Mouse (Mus musculus): Measurements from ENCODE around the gene Ahcyl2. TPM values are rescaled to one million over a fixed set of nuclear protein-coding genes. Genes with fewer than 3 reads are reported as not detected.

Ahcyl2 gene
- polyA plus RNA-seq, 1 experiment from 2014 or later = 24.2 TPM

DNA sequence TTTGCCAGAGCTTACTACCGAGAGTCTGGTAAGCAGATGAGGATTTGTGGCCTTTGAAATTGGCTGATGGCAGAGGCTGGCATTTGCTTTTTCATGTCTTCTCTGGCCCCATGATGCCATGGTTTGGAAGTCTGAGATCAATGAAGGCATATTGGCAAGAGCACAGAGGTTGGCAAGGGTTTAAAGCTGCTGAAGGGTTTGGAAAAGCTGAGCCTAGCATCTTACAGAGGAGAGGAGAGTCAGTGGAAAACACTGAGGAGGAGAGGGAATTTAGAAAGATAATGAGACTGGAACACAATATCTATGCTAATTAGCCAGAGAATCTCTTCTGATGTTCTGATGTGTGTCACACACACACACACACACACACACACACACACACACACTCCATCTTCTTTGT is 176.7 kb downstream of the Ahcyl2 start:
- DNase-seq (ENCODE audit: low spot score) = no peak
- no peaks in the 10 kb centered on the region for H3K27me3 ChIP-seq (ENCODE audit: control insufficient read depth, insufficient read depth, low read length)
- no peak overlapping the region for H3K9ac ChIP-seq
- no peak overlapping the region for H3K4me3 ChIP-seq (replicated peaks; ENCODE audit: low read length)
- H3K27ac ChIP-seq = no peak overlapping the region
- no peak for ATAC-seq (ENCODE audit: low FRiP score)
- no peaks in the 10 kb centered on the region for H3K4me1 ChIP-seq (replicated peaks; ENCODE audit: control insufficient read depth, insufficient read depth, low read length)
- no peak overlapping the region for H3K4me2 ChIP-seq (replicated peaks)
- H3K36me3 ChIP-seq (replicated peaks; ENCODE audit: control insufficient read depth, insufficient read depth) = no peaks in the 10 kb centered on the region
- WGBS = 77% methylated on average over 1 of the region's 1 CpGs
- no peaks in the 10 kb centered on the region for H3K9me3 ChIP-seq (ENCODE audit: control insufficient read depth, low read length)

DNA sequence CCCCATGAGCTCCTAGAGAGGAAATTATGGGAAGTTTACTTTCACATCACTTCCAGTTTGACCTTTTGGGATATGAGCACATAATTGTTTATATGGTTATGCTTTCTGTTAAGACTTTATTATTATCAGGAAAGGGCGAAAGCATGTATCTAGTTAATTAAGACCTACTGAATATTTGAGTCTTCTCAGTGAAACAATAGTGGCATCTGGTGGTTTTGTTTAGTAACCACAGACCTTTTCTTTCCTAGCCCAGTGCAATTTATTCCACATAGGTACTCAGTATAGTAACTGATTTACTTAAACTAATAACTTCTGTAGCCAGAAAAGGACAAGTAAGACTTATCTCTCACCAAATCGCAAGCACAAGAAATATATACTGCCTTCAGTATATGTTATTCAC is 178.8 kb downstream of the Ahcyl2 start:
- DNase-seq (ENCODE audit: low spot score) (peak; percentile 69), ATAC-seq (ENCODE audit: low FRiP score) (no peak)
- Histone ChIP-seq H3K4me2 (replicated peaks) (no peak overlapping the region), H3K36me3 (replicated peaks; ENCODE audit: control insufficient read depth, insufficient read depth) (no peaks in the 10 kb centered on the region), H3K27me3 (ENCODE audit: control insufficient read depth, insufficient read depth, low read length) (no peaks in the 10 kb centered on the region), H3K4me3 (replicated peaks; ENCODE audit: low read length) (no peak overlapping the region), H3K27ac (no peak overlapping the region), H3K9me3 (ENCODE audit: control insufficient read depth, low read length) (no peaks in the 10 kb centered on the region), H3K4me1 (replicated peaks; ENCODE audit: control insufficient read depth, insufficient read depth, low read length) (no peaks in the 10 kb centered on the region), H3K9ac (no peak overlapping the region)
- WGBS = 84% methylated on average over 2 of the region's 2 CpGs

DNA sequence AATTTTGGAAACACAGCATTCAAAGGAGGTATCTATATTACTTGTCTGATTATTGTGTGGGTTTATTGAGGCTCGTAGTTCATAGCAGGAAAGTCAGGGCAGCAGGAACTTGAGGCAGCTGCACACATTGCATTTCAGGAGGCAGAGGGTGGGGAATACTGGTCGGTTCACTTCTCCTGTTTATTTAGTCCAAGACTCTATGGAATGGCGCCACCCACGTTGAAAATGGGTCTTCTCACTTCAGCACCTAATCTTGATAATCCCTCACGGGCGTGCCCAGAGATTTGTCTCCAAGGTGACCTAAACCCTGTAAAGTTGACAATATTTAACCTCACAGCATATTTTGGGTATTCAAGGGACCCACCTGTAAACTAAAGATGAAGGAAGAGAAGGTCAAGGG is 180.0 kb downstream of the Ahcyl2 start:
- no peaks in the 10 kb centered on the region for H3K4me1 ChIP-seq (replicated peaks; ENCODE audit: control insufficient read depth, insufficient read depth, low read length)
- H3K36me3 ChIP-seq (replicated peaks; ENCODE audit: control insufficient read depth, insufficient read depth) = no peaks in the 10 kb centered on the region
- no peaks in the 10 kb centered on the region for H3K9me3 ChIP-seq (ENCODE audit: control insufficient read depth, low read length)
- ATAC-seq (ENCODE audit: low FRiP score) = no peak
- no peak overlapping the region for H3K4me3 ChIP-seq (replicated peaks; ENCODE audit: low read length)
- no peak overlapping the region for H3K27ac ChIP-seq
- no peak for DNase-seq (ENCODE audit: low spot score)
- H3K9ac ChIP-seq = no peak overlapping the region
- 82% methylated on average over 6 of the region's 6 CpGs for WGBS
- no peaks in the 10 kb centered on the region for H3K27me3 ChIP-seq (ENCODE audit: control insufficient read depth, insufficient read depth, low read length)
- H3K4me2 ChIP-seq (replicated peaks) = no peak overlapping the region

DNA sequence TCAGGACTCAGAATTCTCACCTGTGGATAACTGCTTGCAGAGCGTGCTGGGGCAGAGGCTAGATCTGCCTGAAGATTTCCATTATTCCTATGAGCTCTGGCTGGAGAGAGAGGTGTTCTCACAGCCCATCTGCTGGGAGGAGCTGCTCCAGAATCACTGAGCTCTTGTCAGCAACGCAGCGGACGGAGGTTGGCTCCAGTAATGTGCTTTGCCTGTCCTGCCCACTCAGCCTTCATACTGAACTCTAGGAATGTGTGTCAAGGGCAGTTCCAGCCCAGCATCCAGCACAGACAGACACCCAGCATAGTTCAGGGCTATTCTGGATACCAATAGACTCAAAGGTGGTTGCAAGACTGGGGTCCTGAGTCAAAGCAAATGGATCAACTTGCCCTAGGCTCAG is 188.9 kb downstream of the Ahcyl2 start:
- Histone ChIP-seq H3K27me3 (ENCODE audit: control insufficient read depth, insufficient read depth, low read length) (no peaks in the 10 kb centered on the region), H3K9ac (no peak overlapping the region), H3K4me3 (replicated peaks; ENCODE audit: low read length) (no peak overlapping the region), H3K4me1 (replicated peaks; ENCODE audit: control insufficient read depth, insufficient read depth, low read length) (no peaks in the 10 kb centered on the region), H3K36me3 (replicated peaks; ENCODE audit: control insufficient read depth, insufficient read depth) (no peaks in the 10 kb centered on the region), H3K27ac (no peak overlapping the region), H3K9me3 (ENCODE audit: control insufficient read depth, low read length) (no peaks in the 10 kb centered on the region), H3K4me2 (replicated peaks) (no peak overlapping the region)
- no peak for DNase-seq (ENCODE audit: low spot score)
- WGBS = 92% methylated on average over 4 of the region's 4 CpGs
- no peak for ATAC-seq (ENCODE audit: low FRiP score)

DNA sequence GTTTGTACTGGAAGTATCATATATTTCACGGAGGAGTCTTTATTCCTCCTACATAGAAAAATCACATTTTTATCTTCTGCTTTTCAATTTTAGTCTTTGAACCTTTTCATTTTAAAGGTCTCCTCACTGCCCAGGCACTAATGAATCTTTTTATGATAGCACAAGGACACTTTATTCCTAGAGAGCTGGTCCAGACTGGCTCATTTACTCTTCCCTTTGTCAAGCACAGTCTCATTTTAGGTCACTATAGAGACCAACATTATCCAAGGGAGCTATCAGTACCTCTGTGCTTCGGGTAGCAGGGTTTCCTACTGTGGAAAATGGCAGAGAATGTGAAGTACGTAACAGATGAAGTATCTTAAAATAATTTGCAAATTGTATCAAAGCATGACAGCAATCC is 190.9 kb downstream of the Ahcyl2 start:
- 71% methylated on average over 3 of the region's 3 CpGs for WGBS
- H3K9ac ChIP-seq = no peak overlapping the region
- no peak overlapping the region for H3K27ac ChIP-seq
- H3K27me3 ChIP-seq (ENCODE audit: control insufficient read depth, insufficient read depth, low read length) = no peaks in the 10 kb centered on the region
- no peaks in the 10 kb centered on the region for H3K9me3 ChIP-seq (ENCODE audit: control insufficient read depth, low read length)
- no peaks in the 10 kb centered on the region for H3K4me1 ChIP-seq (replicated peaks; ENCODE audit: control insufficient read depth, insufficient read depth, low read length)
- no peaks in the 10 kb centered on the region for H3K36me3 ChIP-seq (replicated peaks; ENCODE audit: control insufficient read depth, insufficient read depth)
- ATAC-seq (ENCODE audit: low FRiP score) (no peak), DNase-seq (ENCODE audit: low spot score) (no peak)
- no peak overlapping the region for H3K4me3 ChIP-seq (replicated peaks; ENCODE audit: low read length)
- H3K4me2 ChIP-seq (replicated peaks) = no peak overlapping the region

DNA sequence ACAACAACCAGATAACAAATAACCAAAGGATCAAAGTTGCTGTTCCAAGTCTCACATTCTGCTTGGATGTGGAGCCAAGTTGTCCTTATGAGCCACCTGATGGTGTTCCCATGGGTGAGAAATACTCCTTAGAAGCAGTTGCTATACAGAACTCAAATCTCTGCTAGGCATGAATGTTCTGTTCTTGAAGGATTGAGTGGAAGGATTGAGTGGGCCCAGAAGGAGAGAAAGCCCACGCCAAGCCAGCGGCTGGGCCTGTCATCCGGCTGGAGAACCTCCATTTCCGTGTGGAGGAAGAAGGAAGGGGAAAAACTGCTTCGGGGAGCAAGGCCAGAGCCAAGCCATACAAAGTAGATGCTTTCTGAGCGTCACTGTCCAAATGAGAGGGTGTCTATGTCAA is 193.3 kb downstream of the Ahcyl2 start:
- no peaks in the 10 kb centered on the region for H3K9me3 ChIP-seq (ENCODE audit: control insufficient read depth, low read length)
- ATAC-seq (ENCODE audit: low FRiP score) (no peak), DNase-seq (ENCODE audit: low spot score) (no peak)
- no peak overlapping the region for H3K4me2 ChIP-seq (replicated peaks)
- WGBS = 94% methylated on average over 6 of the region's 6 CpGs
- no peaks in the 10 kb centered on the region for H3K36me3 ChIP-seq (replicated peaks; ENCODE audit: control insufficient read depth, insufficient read depth)
- no peak overlapping the region for H3K27ac ChIP-seq
- no peaks in the 10 kb centered on the region for H3K4me1 ChIP-seq (replicated peaks; ENCODE audit: control insufficient read depth, insufficient read depth, low read length)
- H3K27me3 ChIP-seq (ENCODE audit: control insufficient read depth, insufficient read depth, low read length) = no peaks in the 10 kb centered on the region
- no peak overlapping the region for H3K4me3 ChIP-seq (replicated peaks; ENCODE audit: low read length)
- no peak overlapping the region for H3K9ac ChIP-seq

Other genes with a start within 250 kb of the Ahcyl2 start
- gene Irf5, start 241.4 kb upstream of the Ahcyl2 start, polyA plus RNA-seq (2014; fragmentation: Nextera tagmentation; extraction: Ambion mirVana) = 1.5 and 1.7 TPM in 2 replicates
- gene Tnpo3, start 158.1 kb upstream of the Ahcyl2 start, polyA plus RNA-seq (2014; fragmentation: Nextera tagmentation; extraction: Ambion mirVana) = 85.4 and 93.7 TPM in 2 replicates
- gene Tspan33, start 73.8 kb upstream of the Ahcyl2 start, polyA plus RNA-seq (2014; fragmentation: Nextera tagmentation; extraction: Ambion mirVana) = 7.9 and 8.6 TPM in 2 replicates
- gene Smo, start 32.5 kb upstream of the Ahcyl2 start, polyA plus RNA-seq (2014; fragmentation: Nextera tagmentation; extraction: Ambion mirVana) = 13.9 and 15.6 TPM in 2 replicates
- gene Strip2, start 149.0 kb downstream of the Ahcyl2 start, polyA plus RNA-seq (2014; fragmentation: Nextera tagmentation; extraction: Ambion mirVana) = 6.1 and 7.3 TPM in 2 replicates

Measured in hindbrain, embryonic 14.5 days (tissue).